Mouse (Mus musculus) heart, adult 11 months (tissue): Measurements from ENCODE around the gene Cfap61.

Experiments used
- DNase-seq: peaks from one replicate; pipeline ENCODE4 v3.0.0; 2022

Cfap61 gene

GRCm38 (mm10) chr2:146222279-146223175, 287.9 kb downstream of the Cfap61 start:
- no peak for DNase-seq

GRCm38 (mm10) chr2:146223176-146223905, 288.8 kb downstream of the Cfap61 start:
- DNase-seq: no peak

GRCm38 (mm10) chr2:146224141-146224540, 289.6 kb downstream of the Cfap61 start:
- no peak for DNase-seq

- DNase-seq: no peak
These were observed 291.2 kb downstream of the Cfap61 start for GRCm38 (mm10) chr2:146225818-146226217.

GRCm38 (mm10) chr2:146226484-146226883, 291.9 kb downstream of the Cfap61 start:
- no peak for DNase-seq

GRCm38 (mm10) chr2:146227646-146228045, 293.1 kb downstream of the Cfap61 start:
- DNase-seq: no peak

GRCm38 (mm10) chr2:146228435-146228834, 293.9 kb downstream of the Cfap61 start:
- DNase-seq: no peak

GRCm38 (mm10) chr2:146231485-146231884, 296.9 kb downstream of the Cfap61 start:
- no peak for DNase-seq

- peak; percentile 55 for DNase-seq
These were observed 304.7 kb downstream of the Cfap61 start for GRCm38 (mm10) chr2:146239196-146239747.

- DNase-seq: no peak
These were observed 309.5 kb downstream of the Cfap61 start for GRCm38 (mm10) chr2:146244049-146244448.

- DNase-seq: no peak
These were observed 310.8 kb downstream of the Cfap61 start for GRCm38 (mm10) chr2:146245401-146245800.

GRCm38 (mm10) chr2:146246409-146247075, 312.0 kb downstream of the Cfap61 start:
- DNase-seq: no peak

- no peak for DNase-seq
These were observed 313.0 kb downstream of the Cfap61 start for GRCm38 (mm10) chr2:146247576-146247975.

GRCm38 (mm10) chr2:146249033-146249432, 314.4 kb downstream of the Cfap61 start:
- no peak for DNase-seq

GRCm38 (mm10) chr2:146250236-146250904, 315.8 kb downstream of the Cfap61 start:
- DNase-seq: no peak

GRCm38 (mm10) chr2:146254387-146254786, 319.8 kb downstream of the Cfap61 start:
- no peak for DNase-seq

- DNase-seq: no peak
These were observed 321.1 kb downstream of the Cfap61 start for GRCm38 (mm10) chr2:146255636-146256035.

GRCm38 (mm10) chr2:146256321-146256875, 321.8 kb downstream of the Cfap61 start:
- no peak for DNase-seq

- no peak for DNase-seq
These were observed 322.5 kb downstream of the Cfap61 start for GRCm38 (mm10) chr2:146257037-146257436.

GRCm38 (mm10) chr2:146257609-146258008, 323.0 kb downstream of the Cfap61 start:
- no peak for DNase-seq

GRCm38 (mm10) chr2:146258736-146259469, 324.3 kb downstream of the Cfap61 start:
- peak; percentile 96 for DNase-seq
